ENCODE assay signal across 9 mouse cellular contexts in genomic region chr15:99415793-99416192, GRCm38 (mm10). TPM values are rescaled to one million over a fixed set of nuclear protein-coding genes. Genes with fewer than 3 reads are reported as not detected.
DNase-seq lines count a peak whose midpoint lies in the region; ATAC-seq and TF ChIP-seq lines count a peak whose summit lies in the region.
"Had no signal": no experiment of that assay in that cellular context is flagged by ENCODE, and none has a peak within 500 bp of the region (broad histone marks: within the 10 kb centered on the region; RNA-seq: fewer than 3 reads in every experiment).

No protein-coding gene starts in this region.

- intact Hi-C loops in left cerebral cortex, adult 2 months (cut with DNase I): loop anchor here (1.0 to 10.0 kb wide), 2 partner anchors 55 to 359 kb away; partner anchors contain the start of gene Cers5

- no peak overlapping the region for H3K27ac ChIP-seq in left cerebral cortex, adult 2 months
- H3K27ac ChIP-seq: limb, embryonic 13.5 days had no signal

- no peak overlapping the region for H3K4me3 ChIP-seq in left cerebral cortex, adult 2 months
- H3K4me3 ChIP-seq: limb, embryonic 13.5 days had no signal

- peak; percentile 63 for ATAC-seq in megakaryocyte, adult 5-6 weeks (ENCODE audit: poor library complexity, severe bottlenecking)

- peak; percentile 68 for DNase-seq in adrenal gland, postnatal 10 days
- DNase-seq in adrenal gland, adult 2 months: no peak
- peak in 1 of 2 experiments; percentile 41 for DNase-seq in left cerebral cortex, adult 2 months (ENCODE audit: extremely low spot score in 1 of 2, low spot score in 2 of 2)
- DNase-seq in left cerebral cortex, adult 11 months (ENCODE audit: low spot score): no peak
- DNase-seq in brain, adult 2 months (ENCODE audit: low read depth, low spot score): peak; percentile 62
- peak; percentile 73 for DNase-seq in heart, postnatal 4 days
- DNase-seq in Muller cell, postnatal 12 days (ENCODE audit: inconsistent ontology term): no peak

- TF ChIP-seq CTCF in left cerebral cortex, adult 2 months (IDR thresholded peaks at IDR 0.05): peak; percentile 80

RNA-seq across cellular contexts. Expression of gene Tmbim6, which starts 23.1 kb away (rescaled TPM):
- total RNA-seq in adrenal gland, postnatal 10 days (2021): 100 to 1,000 TPM; 581 to 642 TPM
- 100 to 1,000 TPM; 549 to 716 TPM for total RNA-seq in adrenal gland, adult 2 months (2021)
- 1,176 and 1,311 TPM in 2 replicates for polyA plus RNA-seq in adrenal gland, adult 2 months (2012; rRNA removed)
- total RNA-seq in left cerebral cortex, adult 2 months (2021): 100 to 1,000 TPM; 332 to 333 TPM
- total RNA-seq in heart, postnatal 4 days (2021): 100 to 1,000 TPM; 197 to 201 TPM
- total RNA-seq in megakaryocyte, adult 5-6 weeks (2015): 410 and 456 TPM in 2 replicates
- total RNA-seq in megakaryocyte, adult 5-6 weeks (2017): 187 and 196 TPM in 2 replicates

RNA-seq across cellular contexts. Expression of gene Nckap5l, which starts 41.8 kb away (rescaled TPM):
- 10 to 100 TPM; 19.8 to 34.0 TPM for total RNA-seq in adrenal gland, postnatal 10 days (2021)
- total RNA-seq in adrenal gland, adult 2 months (2021): 10 to 100 TPM; 16.8 to 20.4 TPM
- 35.2 and 43.9 TPM in 2 replicates for polyA plus RNA-seq in adrenal gland, adult 2 months (2012; rRNA removed)
- total RNA-seq in left cerebral cortex, adult 2 months (2021): 10 to 100 TPM; 19.2 to 21.3 TPM
- total RNA-seq in heart, postnatal 4 days (2021): 10 to 100 TPM; 20.0 to 23.6 TPM
- 0.84 and 4.0 TPM in 2 replicates for total RNA-seq in megakaryocyte, adult 5-6 weeks (2015)
- 0.73 TPM in 1 of 2 replicates, not detected in the other for total RNA-seq in megakaryocyte, adult 5-6 weeks (2017)

RNA-seq across cellular contexts. Expression of gene Fmnl3, which starts 45.5 kb away (rescaled TPM):
- 10 to 100 TPM; 27.6 to 31.7 TPM for total RNA-seq in adrenal gland, postnatal 10 days (2021)
- 10 to 100 TPM; 13.9 to 23.6 TPM for total RNA-seq in adrenal gland, adult 2 months (2021)
- polyA plus RNA-seq in adrenal gland, adult 2 months (2012; rRNA removed): 19.7 and 22.2 TPM in 2 replicates
- 10 to 100 TPM in 1 of 2 experiments, 1 to 10 TPM in 1; 10.0 to 11.4 TPM for total RNA-seq in left cerebral cortex, adult 2 months (2021)
- 10 to 100 TPM; 42.6 to 44.4 TPM for total RNA-seq in heart, postnatal 4 days (2021)
- 7.9 and 10.1 TPM in 2 replicates for total RNA-seq in megakaryocyte, adult 5-6 weeks (2015)
- 11.4 and 16.3 TPM in 2 replicates for total RNA-seq in megakaryocyte, adult 5-6 weeks (2017)

RNA-seq across cellular contexts. Expression of gene Bcdin3d, which starts 58.7 kb away (rescaled TPM):
- total RNA-seq in adrenal gland, postnatal 10 days (2021): 1 to 10 TPM; 6.0 to 6.5 TPM
- 1 to 10 TPM; 4.5 to 6.4 TPM for total RNA-seq in adrenal gland, adult 2 months (2021)
- polyA plus RNA-seq in adrenal gland, adult 2 months (2012; rRNA removed): 3.3 and 4.7 TPM in 2 replicates
- total RNA-seq in left cerebral cortex, adult 2 months (2021): 1 to 10 TPM; 3.7 to 5.4 TPM
- 1 to 10 TPM; 4.9 to 5.0 TPM for total RNA-seq in heart, postnatal 4 days (2021)
- total RNA-seq in megakaryocyte, adult 5-6 weeks (2015): 8.2 and 9.8 TPM in 2 replicates
- 3.6 and 4.6 TPM in 2 replicates for total RNA-seq in megakaryocyte, adult 5-6 weeks (2017)

Comparison
In these comparisons a context has a peak if more than half of its experiments do, and no peak if none do; other contexts are left out.
1. DNase-seq: peak in adrenal gland, postnatal 10 days (single experiment), brain, adult 2 months (single experiment) and heart, postnatal 4 days (single experiment); none in adrenal gland, adult 2 months (single experiment), left cerebral cortex, adult 11 months (single experiment) and Muller cell, postnatal 12 days (single experiment).